Mouse (Mus musculus): ENCODE results near the gene Gdpd3. TPM values are rescaled to one million over a fixed set of nuclear protein-coding genes. Genes with fewer than 3 reads are reported as not detected.
"Not testable (repeated sequence)": the region's sequence is repeated elsewhere in the genome, so short reads cannot be mapped to it uniquely, and the experiment has no call there.

Gene Gdpd3
- polyA plus RNA-seq, 1 experiment from 2014 or later = 1.8 TPM

- H3K27me3 ChIP-seq; H3K4me2 ChIP-seq; H3K9me3 ChIP-seq (replicated peaks); H3K27ac ChIP-seq; H3K4me3 ChIP-seq (replicated peaks); ATAC-seq (replicated peaks; ENCODE audit: low FRiP score); H3K9ac ChIP-seq: not testable (repeated sequence)
- 91% methylated on average over 7 of the region's 7 CpGs for WGBS
- H3K36me3 ChIP-seq = peaks cover 22% of the 10 kb centered on the region
- peaks cover 51% of the 10 kb centered on the region for H3K4me1 ChIP-seq
These were observed 13.0 kb downstream of the Gdpd3 start for GRCm38 (mm10) chr7:126779101-126779500.

GRCm38 (mm10) chr7:126779983-126780970 lies 14.1 kb downstream of the Gdpd3 start:
- H3K4me3 ChIP-seq (replicated peaks) = peak overlapping the region; percentile 49
- H3K4me2 ChIP-seq = peak overlapping the region; percentile 92
- WGBS = under 1% methylated on average over 21 of the region's 21 CpGs
- peak overlapping the region; percentile 42 for H3K9ac ChIP-seq
- peak overlapping the region; percentile 72 for H3K27ac ChIP-seq
- peak; percentile 56 for ATAC-seq (replicated peaks; ENCODE audit: low FRiP score)
- H3K9me3 ChIP-seq (replicated peaks) = no peaks in the 10 kb centered on the region
- H3K4me1 ChIP-seq = peaks cover 51% of the 10 kb centered on the region
- no peaks in the 10 kb centered on the region for H3K27me3 ChIP-seq
- peaks cover 29% of the 10 kb centered on the region for H3K36me3 ChIP-seq

DNA sequence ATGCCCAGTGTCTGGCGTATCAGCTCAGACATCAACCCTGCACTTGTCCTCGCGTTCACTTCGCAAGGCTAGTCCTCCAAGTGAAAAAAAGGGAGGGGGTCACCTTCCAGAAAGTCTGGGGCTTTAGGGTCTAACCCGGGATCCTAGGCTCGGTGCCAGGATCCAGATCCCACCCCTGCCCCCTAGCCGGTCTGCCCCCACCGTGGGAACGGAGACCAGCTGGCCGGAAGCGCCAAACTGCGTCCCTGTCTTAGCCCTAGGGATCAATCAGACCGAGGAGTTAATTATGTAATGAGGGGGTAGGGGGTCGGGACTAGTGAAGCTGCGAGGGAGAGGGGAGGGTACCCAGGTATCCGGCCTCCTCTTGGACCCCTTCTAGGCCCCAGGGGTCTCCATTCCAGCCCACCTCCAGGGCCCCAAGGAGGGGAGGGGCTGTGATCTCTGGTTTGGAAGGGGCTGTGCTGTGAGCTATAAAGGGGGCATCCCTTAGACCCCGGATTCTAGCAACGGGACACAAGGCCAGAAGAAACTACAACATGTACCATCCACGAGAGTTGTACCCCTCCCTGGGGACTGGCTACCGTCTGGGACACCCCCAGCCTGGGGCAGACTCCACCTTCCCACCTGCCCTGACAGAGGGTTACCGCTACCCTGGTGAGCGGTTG lies 15.0 kb downstream of the Gdpd3 start, which contains the start of gene Tbx6:
Tbx6 (plus strand) TSS at position 513 of the 665 bp plus-strand sequence.
- 0 out of 2 replicates have a peak, but pooled peaks have one; percentile 1 for ATAC-seq (replicated peaks; ENCODE audit: low FRiP score)
- H3K4me3 ChIP-seq (replicated peaks) = peak within 1 kb of the TSS; percentile 49
- peak within 1 kb of the TSS; percentile 41 for H3K27ac ChIP-seq

DNA sequence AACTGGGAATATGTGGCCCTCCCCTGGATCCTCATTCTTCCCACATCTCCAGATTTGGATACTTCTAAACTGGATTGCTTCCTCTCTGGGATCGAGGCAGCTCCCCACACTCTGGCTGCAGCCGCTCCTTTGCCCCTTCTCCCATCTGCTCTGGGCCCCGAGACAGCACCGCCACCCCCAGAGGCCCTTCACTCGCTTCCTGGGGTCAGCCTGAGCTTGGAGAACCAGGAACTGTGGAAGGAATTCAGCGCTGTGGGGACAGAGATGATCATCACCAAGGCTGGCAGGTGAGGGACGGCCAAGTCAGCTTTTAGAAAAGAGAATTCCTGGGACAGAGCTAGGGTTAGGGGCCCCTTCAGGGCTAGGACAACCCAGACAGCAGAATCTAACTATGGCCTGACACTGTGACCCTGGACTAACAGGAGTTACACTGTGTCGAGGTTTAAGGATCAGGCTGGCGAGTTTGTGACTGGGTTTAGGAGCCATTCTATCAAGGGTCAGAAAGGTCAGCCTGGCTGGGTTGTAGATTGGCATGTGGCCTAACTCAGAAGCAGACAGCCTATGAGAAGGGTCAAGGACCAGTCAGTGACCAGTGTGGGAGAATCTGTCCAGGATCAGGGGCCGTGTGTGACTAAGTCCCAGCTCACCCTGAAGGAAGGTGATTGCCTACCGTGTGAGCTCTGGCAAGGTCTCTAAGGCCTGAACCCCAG lies 15.7 kb downstream of the Gdpd3 start:
- Histone ChIP-seq H3K27ac (0 out of 2 replicates have a peak overlapping the region, but pooled peaks have one; percentile 13), H3K9ac (0 out of 2 replicates have a peak overlapping the region, but pooled peaks have one; percentile 42)

More for the DNA sequence above, 15.0 kb downstream of the Gdpd3 start, which contains the start of gene Tbx6:
- H3K4me1 ChIP-seq = peaks cover 44% of the 10 kb centered on the region
- no peaks in the 10 kb centered on the region for H3K9me3 ChIP-seq (replicated peaks)
- H3K27me3 ChIP-seq = no peaks in the 10 kb centered on the region
- WGBS = 3% methylated on average over 22 of the region's 22 CpGs
- peaks cover 34% of the 10 kb centered on the region for H3K36me3 ChIP-seq
- peak within 1 kb of the TSS; percentile 42 for H3K9ac ChIP-seq
- H3K4me2 ChIP-seq = peak within 1 kb of the TSS; percentile 92

GRCm38 (mm10) chr7:126782693-126783092 lies 16.6 kb downstream of the Gdpd3 start:
- 63% methylated on average over 13 of the region's 13 CpGs for WGBS
- H3K4me3 ChIP-seq (replicated peaks) = no peak overlapping the region
- peaks cover 50% of the 10 kb centered on the region for H3K36me3 ChIP-seq
- ATAC-seq (replicated peaks; ENCODE audit: low FRiP score) = no peak
- no peaks in the 10 kb centered on the region for H3K9me3 ChIP-seq (replicated peaks)
- no peaks in the 10 kb centered on the region for H3K27me3 ChIP-seq
- no peak overlapping the region for H3K4me2 ChIP-seq
- no peak overlapping the region for H3K9ac ChIP-seq
- peaks cover 31% of the 10 kb centered on the region for H3K4me1 ChIP-seq
- 0 out of 2 replicates have a peak overlapping the region, but pooled peaks have one; percentile 28 for H3K27ac ChIP-seq

More for the DNA sequence above, 15.7 kb downstream of the Gdpd3 start:
- 26% methylated on average over 11 of the region's 11 CpGs for WGBS
- H3K36me3 ChIP-seq = peaks cover 41% of the 10 kb centered on the region
- peak overlapping the region; percentile 92 for H3K4me2 ChIP-seq
- ATAC-seq (replicated peaks; ENCODE audit: low FRiP score) = no peak
- H3K27me3 ChIP-seq = no peaks in the 10 kb centered on the region
- H3K9me3 ChIP-seq (replicated peaks) = no peaks in the 10 kb centered on the region
- H3K4me1 ChIP-seq = peaks cover 39% of the 10 kb centered on the region
- peak overlapping the region; percentile 49; the same call in 1 of the 2 replicates for H3K4me3 ChIP-seq (replicated peaks)

DNA sequence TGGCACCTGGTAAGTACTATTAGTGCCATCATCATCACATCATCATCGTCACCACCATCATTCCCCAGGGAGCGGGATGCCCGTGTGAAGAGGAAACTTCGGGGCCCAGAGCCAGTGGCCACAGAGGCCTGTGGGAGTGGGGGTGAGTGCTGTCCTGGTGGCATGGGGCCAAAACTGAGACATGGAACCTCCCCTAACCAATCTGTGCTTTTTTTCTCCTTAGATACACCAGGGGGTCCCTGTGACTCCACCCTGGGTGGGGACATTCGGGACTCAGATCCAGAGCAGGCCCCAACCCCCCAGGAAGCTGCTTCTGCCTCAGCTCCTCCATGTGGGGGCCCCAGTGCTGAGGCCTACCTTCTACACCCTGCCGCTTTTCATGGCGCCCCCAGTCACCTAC lies 18.3 kb downstream of the Gdpd3 start:
- no peak overlapping the region for H3K27ac ChIP-seq
- H3K27me3 ChIP-seq = no peaks in the 10 kb centered on the region
- peaks cover 24% of the 10 kb centered on the region for H3K4me1 ChIP-seq
- no peak overlapping the region for H3K9ac ChIP-seq
- no peak for ATAC-seq (replicated peaks; ENCODE audit: low FRiP score)
- WGBS = 54% methylated on average over 7 of the region's 7 CpGs
- H3K4me3 ChIP-seq (replicated peaks) = no peak overlapping the region
- H3K9me3 ChIP-seq (replicated peaks) = no peaks in the 10 kb centered on the region
- no peak overlapping the region for H3K4me2 ChIP-seq
- peaks cover 58% of the 10 kb centered on the region for H3K36me3 ChIP-seq

GRCm38 (mm10) chr7:126785056-126785455 lies 18.9 kb downstream of the Gdpd3 start:
- ATAC-seq (replicated peaks; ENCODE audit: low FRiP score) = no peak
- H3K36me3 ChIP-seq = peaks cover 64% of the 10 kb centered on the region
- no peaks in the 10 kb centered on the region for H3K9me3 ChIP-seq (replicated peaks)
- 47% methylated on average over 4 of the region's 4 CpGs for WGBS
- H3K27ac ChIP-seq = no peak overlapping the region
- no peak overlapping the region for H3K9ac ChIP-seq
- peaks cover 24% of the 10 kb centered on the region for H3K4me1 ChIP-seq
- no peak overlapping the region for H3K4me2 ChIP-seq
- no peak overlapping the region for H3K4me3 ChIP-seq (replicated peaks)
- H3K27me3 ChIP-seq = no peaks in the 10 kb centered on the region

GRCm38 (mm10) chr7:126786142-126786541 lies 20.0 kb downstream of the Gdpd3 start:
- no peak overlapping the region for H3K4me2 ChIP-seq
- H3K4me1 ChIP-seq = peaks cover 24% of the 10 kb centered on the region
- 84% methylated on average over 14 of the region's 14 CpGs for WGBS
- no peak overlapping the region for H3K4me3 ChIP-seq (replicated peaks)
- no peak for ATAC-seq (replicated peaks; ENCODE audit: low FRiP score)
- no peaks in the 10 kb centered on the region for H3K9me3 ChIP-seq (replicated peaks)
- H3K9ac ChIP-seq = no peak overlapping the region
- H3K27ac ChIP-seq = no peak overlapping the region
- no peaks in the 10 kb centered on the region for H3K27me3 ChIP-seq
- peaks cover 66% of the 10 kb centered on the region for H3K36me3 ChIP-seq

DNA sequence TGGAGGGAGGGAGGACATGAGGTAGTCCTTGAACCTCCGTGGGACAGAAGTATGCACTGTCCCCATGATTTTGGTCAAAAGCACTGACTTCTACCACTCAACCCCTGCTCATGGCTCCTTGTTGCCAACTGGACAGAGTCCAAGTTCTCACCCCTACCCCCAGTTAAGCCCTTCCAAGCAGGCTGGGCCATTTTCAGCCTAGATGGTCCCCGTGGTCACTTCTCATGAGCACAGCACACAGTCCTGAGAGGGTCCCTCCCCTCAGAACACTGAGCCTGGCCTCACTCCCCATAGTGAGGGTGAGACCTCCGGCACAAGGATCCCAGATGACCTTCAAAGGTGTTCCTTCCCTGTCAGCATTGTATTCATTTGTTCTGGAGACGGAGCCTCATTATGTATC lies 23.0 kb downstream of the Gdpd3 start:
- WGBS = 80% methylated on average over 4 of the region's 4 CpGs
- Histone ChIP-seq H3K36me3 (peaks cover 69% of the 10 kb centered on the region), H3K27ac (no peak overlapping the region), H3K9ac (no peak overlapping the region), H3K4me2 (no peak overlapping the region), H3K27me3 (no peaks in the 10 kb centered on the region), H3K9me3 (replicated peaks) (no peaks in the 10 kb centered on the region), H3K4me3 (replicated peaks) (no peak overlapping the region), H3K4me1 (peaks cover 32% of the 10 kb centered on the region)
- ATAC-seq (replicated peaks; ENCODE audit: low FRiP score) = no peak

DNA sequence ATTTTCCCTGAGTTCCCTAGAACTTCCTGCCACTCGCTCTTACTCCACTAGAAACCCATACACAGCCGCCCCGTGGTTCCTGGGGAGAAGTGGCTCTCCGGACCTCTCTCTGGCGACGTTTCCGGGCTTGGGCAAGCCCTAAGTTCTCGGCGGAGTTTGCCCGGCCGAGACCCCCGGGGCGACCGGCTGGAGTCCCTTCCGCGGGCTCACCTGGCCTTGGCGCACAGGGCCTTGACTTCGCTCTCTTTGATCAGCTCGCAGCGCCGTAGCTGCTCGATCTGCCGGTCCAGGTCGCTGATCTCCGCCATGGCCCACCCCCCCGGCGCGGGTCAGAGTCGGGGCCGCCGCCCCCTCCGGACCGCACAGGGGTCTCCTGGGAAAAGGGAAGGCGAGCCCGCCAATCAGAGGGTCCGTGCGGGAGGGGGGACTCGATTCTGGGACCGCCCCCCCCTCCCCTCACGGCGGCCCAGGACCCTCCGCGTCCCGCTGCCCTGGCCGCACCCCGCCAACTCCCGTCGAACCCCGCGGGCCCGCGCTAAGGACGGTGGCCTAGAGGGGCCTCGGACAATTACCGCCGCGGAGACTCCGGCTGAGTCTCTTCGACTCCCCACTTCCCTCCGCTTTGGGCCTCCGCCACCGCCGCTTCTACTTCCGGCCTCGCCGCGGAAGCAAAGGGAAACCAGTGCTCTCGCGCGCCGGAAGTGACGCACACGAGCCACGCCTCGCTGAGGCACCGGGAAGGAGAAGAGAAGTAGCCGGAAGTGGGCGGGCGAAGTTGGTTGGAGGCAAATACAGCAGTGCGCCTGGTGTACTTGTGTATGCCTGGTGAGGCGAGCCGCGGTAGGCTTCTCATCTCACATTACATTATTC lies 26.0 kb downstream of the Gdpd3 start, which contains the start of gene Ppp4c:
Ppp4c (minus strand) TSS at position 646 of the 870 bp plus-strand sequence.
- ATAC-seq (replicated peaks; ENCODE audit: low FRiP score) = peak; percentile 94
- H3K27ac ChIP-seq = peak within 1 kb of the TSS; percentile 98
- WGBS = under 1% methylated on average over 75 of the region's 83 CpGs
- peak within 1 kb of the TSS; percentile 67 for H3K4me3 ChIP-seq (replicated peaks)
- peaks cover 69% of the 10 kb centered on the region for H3K36me3 ChIP-seq
- peaks cover 61% of the 10 kb centered on the region for H3K4me1 ChIP-seq
- peak within 1 kb of the TSS; percentile 96 for H3K9ac ChIP-seq
- H3K4me2 ChIP-seq = peak within 1 kb of the TSS; percentile 70
- H3K9me3 ChIP-seq (replicated peaks) = no peaks in the 10 kb centered on the region
- H3K27me3 ChIP-seq = no peaks in the 10 kb centered on the region
